Mouse (Mus musculus): ENCODE results near the gene Prc1.

Prc1 gene

DNA sequence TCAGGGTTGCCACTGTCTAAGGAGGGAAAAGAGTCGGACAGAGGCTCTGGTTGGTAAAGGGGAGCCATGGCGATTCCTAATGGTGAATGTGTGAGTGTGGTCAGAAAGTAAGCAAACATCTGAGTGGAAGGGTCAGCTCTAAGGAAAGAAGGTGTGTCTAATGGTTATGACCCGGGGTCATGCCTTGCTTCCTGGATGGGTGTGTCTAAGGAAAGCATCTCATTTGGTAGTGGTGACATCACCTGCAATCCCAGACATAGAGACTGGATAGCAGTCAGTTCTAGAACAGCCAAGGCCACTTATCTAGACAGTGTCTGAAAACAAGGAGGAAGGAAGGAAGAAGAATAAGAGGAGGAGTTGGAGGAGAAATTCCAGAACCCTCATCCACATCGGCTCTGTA, 40.6 kb downstream of the Prc1 start:
- DNase-seq (ENCODE audit: low spot score in 2 of 2), result no peak

DNA sequence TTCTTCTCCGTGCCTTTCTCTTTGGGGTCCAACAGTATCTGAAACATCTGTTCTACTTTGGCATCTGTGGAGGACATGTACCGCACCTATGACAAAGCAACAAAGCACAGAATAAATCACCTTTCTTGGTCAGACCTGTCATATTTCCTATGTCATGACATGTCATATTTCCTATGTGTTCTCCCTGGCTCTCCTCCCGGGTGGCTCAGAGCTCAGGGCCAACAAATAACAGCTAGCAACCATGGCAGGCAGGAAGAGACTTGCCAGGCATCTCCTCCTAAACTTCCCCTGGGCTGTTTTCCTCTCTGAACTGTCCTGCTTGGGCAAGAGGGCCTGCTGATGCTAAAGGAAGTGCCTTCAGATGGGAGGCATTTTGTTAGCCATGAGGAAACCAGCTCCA, 42.7 kb downstream of the Prc1 start:
- DNase-seq (ENCODE audit: low spot score in 2 of 2), result no peak

DNA sequence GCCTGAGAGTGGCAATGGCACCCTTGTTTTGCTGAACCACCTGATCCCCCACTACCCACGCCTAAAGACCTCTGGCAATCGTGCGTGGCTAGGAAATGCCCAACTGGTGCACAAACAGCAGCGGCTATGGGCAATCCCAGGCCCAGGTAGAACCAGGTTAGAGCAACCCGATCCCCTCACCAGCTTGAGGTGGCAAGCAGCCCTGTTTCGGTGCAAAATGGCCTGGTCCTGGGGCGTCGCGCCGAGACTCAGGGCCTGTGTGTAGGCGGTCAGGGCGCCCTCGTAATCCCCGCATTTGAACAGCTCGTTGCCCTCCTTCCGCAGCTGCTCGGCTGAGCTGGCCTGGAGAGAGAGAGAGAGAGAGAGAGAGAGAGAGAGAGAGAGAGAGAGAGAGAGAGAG, 45.1 kb downstream of the Prc1 start:
- peak; percentile 37 to 55 for DNase-seq (ENCODE audit: low spot score in 2 of 2)

DNA sequence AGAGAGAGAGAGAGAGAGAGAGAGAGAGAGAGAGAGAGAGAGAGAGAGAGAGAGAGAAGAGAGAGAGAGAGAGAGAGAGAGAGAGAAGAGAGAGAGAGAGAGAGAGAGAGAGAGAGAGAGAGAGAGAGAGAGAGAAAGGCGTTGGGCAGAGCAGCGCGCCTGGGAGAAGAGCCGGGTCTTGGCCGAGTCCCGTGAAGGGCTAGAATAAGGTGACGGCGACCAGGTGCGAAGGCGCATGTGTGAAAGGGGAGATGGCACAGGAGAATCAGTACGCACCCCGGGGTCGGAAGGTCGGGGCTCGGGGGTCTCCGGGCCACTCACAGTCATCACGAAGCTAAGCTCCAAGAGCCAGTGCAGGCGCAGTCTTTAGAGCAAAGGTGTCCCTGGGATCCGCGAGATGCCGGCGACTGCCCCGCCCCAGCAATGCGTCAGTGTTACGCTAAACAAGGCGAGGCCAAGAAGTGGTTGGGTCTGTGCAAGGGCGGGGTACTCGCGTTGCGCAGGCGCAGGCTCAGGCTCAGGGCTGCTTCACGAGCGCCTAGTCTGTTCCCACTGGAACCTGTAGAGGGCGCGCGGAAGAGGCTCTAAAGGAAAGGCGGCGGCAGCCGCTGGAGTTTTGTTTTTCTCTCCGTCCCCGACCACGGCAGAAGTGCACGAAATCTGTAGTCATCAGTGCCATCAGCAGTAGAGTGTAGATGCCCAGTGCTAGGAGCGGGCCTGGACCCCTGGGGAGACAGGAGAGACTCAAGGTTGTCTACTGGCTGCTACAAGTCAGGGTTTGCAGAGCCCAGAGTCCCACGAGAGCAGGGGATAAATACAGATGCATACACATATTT, 45.8 kb downstream of the Prc1 start:
- peak; percentile 97 to 99 for DNase-seq (ENCODE audit: low spot score in 2 of 2)

DNA sequence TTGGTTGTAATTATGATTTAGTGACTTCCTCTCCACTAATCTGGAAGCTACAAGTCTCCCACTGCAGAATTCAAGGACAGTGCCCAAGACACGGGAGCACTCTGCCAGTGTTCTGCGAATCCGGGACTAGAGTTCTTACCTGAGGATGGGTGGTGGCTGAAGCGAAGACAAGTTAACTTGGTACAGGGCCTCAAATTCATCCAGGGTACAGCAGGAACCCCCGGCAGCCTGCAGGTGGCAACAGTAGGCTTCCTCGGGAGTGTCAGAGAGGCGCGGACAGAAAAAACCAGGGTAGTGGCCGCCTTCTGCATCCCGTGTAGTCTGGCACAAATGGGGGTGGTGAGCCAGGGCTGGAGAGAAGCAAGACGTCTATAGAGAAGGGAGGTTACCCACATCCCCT, 46.5 kb downstream of the Prc1 start, which contains the start of gene Unc45a:
Gene Unc45a (minus strand): TSS at position 213 of the 400 bp plus-strand sequence.
- peak; percentile 57 to 82 for DNase-seq (ENCODE audit: low spot score in 2 of 2)

DNA sequence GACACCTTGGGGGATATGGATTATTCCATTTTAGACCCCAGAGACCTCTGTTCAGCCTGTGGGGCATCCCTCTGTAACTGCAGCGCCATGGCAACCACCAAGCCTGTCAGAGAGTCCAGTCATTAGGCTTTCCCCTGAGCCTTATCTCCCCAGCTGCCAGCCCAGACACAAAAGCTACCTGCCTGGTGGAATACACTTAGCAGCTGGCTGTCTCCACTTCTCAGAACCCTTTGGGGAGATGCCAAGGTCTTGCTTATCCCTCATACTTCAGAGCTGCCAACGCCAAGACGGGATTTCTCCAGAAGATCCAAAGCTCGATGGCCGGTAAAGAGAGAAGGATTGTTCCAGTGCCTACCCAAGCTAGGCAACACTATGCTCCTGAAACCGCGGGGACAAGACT, 47.5 kb downstream of the Prc1 start:
- DNase-seq (ENCODE audit: low spot score in 2 of 2), result no peak

DNA sequence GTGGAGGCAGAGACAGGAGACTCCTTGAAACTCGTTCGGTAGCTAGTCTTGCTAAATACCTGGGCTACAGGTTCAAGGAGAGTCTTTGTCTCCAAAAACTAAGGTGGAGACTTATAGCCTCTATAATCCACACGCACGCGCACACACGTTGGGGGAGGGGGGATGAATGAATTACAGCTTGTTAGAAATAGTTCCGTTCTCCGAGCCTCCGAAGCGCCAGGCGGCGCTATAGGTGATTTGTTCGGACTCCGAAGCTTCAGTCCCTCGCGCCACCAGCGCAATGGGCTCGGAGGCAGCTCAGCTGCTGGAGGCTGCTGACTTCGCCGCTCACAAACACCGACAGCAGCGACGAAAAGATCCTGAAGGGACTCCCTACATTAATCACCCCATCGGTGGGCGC, 48.6 kb downstream of the Prc1 start, which contains the start of gene Hddc3:
Gene Hddc3 (plus strand): TSS at position 247 of the 400 bp plus-strand sequence.
- DNase-seq (ENCODE audit: low spot score in 2 of 2), result peak; percentile 90 to 98

DNA sequence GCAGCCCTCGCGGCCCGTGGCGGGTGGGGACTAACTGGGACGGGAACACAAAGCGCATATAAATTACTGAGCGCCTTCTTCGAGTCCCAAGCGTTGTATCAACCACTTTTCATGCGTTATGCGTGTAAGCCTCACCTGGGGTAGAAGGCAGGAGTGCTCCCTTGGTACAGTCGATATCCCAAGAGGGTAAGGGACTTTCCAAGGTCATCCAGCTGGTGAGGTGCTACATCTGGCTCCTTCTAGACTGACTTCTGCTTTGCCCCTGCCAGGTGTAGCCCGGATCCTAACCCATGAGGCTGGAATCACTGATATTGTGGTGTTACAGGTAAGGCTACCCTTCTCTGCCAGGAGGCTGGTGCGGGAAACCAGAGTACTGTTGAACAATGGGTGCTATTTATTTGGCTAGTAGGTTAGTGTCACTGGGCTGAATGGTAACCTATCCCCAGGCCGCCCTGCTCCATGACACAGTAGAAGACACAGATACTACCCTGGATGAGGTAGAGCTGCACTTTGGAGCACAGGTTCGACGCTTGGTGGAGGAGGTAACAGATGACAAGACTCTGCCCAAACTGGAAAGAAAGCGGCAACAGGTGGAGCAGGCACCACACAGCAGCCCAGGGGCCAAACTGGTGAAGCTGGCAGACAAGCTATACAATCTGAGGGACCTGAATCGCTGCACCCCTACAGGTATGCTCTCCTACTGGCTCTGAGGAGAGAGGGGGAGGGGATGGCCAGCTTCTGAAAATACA, 49.2 kb downstream of the Prc1 start:
- DNase-seq (ENCODE audit: low spot score in 2 of 2), result no peak

DNA sequence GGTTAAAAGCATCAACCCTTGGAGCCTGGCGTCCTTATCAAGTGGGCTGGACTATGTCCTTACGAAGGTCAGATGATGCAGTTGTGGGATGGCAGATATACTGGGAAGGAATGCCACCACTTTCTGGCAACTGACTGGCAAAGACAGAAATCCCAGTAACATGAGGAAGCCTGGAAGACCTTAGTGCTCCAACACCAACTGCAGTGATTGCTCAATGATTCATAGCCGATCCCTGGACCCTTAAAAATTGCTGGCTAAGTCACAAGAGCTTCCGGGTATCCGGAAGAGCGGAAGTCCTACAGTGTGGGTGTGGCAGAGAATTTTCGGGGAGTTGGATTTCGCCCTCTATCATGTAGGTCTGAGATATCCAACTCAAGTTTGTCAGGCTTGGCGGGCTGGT, 51.9 kb downstream of the Prc1 start:
- no peak for DNase-seq (ENCODE audit: low spot score in 2 of 2)

DNA sequence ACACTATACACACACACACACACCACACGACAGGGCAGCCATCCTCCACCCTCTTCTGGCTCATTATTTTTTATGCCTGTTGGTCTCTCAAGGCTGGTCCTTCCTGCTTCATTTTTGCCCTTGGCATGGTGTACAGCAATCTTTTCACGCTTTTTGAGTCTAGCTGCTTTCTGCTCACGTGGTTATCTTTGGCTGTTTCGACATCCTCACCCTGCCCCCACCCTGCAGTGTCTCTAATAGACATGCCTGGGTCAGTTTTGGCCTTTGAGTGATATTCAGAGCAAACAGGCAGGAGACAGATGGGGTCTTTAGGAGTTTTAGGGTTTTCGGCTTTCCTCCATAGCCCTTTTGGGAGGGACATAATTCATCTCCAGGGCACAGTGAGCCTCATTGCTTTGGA, 52.6 kb downstream of the Prc1 start:
- DNase-seq (ENCODE audit: low spot score in 2 of 2), result no peak

DNA sequence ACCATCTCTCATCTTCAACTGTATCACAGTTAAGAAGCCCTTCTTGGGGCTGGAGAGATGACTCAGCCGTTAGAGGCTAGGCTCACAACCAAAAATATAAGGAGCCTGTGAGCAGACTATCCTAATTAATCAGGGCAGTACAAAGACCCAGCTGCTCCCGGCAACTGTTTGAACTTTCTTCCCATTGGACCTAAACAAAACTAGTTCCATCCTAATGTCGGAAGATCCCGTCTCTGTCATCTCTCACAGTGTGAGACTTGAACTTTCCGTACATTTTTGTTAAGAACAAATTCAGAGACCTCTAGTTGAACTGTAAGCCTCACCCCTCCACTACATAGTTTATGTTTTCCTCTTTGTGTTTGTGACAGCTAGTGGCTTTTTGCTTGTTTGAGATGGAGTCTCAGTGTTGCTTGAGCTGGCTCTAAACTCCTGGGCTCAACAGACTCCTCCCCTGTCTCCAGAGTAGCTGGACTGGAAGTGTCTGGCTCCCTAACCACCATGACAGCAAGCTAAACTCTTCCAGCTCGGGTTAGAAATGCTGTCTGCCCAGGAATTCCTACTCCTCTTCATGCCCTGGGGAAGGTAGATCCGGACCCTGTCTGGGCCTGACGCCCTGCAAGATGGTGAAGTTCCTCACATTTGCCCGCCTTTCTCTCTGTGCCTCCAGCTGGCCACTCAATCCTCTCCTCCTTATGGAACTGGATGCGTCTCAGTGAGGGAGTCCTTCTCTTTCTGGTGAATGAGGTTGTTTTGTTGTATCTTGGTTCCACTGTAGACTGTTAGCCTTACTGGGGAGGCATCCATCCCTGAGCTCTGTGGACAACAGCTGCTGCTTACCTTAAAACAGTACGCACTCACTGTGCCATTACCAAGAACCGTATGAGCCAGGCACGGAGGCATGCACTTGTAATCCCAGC, 53.7 kb downstream of the Prc1 start:
- no peak for DNase-seq (ENCODE audit: low spot score in 2 of 2)

DNA sequence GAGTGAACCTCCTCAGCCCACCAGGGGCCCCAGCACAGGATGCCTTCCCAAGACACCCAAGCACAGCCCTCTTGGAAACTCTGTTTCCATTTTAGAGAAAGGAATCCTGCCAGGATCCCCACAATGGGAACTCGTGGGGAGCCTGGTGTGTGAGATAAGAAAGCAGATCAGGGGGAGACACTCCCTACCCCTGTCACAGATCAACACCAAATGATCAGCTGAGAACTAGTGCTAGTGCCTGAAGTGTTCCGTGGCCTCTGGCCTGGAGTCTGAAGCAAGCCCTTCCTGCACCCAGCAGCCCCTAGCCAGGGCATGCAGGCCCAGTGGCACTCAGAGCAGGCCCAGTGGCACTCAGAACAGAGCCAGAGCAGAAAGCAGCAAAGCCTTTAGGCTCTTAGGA, 56.6 kb downstream of the Prc1 start:
- no peak for DNase-seq (ENCODE audit: low spot score in 2 of 2)

DNA sequence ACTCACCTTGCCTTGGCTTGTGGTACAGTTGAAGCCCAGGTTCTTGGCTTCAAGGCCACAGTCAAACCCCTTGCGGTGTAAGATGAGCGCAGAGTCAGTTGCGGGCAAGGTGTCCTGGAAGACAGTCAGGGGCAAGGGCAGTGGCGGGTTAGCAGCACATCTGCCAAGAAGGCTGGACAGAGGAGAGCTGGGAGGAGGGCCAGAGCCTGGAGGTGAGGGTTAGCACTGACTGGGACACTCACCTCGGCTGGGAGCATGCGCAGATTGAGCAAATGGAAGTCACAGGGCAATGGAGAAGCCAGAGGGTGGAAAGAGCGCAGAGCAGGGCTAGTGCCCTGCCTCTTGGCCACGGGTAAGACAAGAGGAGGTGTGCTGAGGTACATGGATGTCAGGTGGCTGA, 58.7 kb downstream of the Prc1 start:
- DNase-seq (ENCODE audit: low spot score in 2 of 2), result no peak

DNA sequence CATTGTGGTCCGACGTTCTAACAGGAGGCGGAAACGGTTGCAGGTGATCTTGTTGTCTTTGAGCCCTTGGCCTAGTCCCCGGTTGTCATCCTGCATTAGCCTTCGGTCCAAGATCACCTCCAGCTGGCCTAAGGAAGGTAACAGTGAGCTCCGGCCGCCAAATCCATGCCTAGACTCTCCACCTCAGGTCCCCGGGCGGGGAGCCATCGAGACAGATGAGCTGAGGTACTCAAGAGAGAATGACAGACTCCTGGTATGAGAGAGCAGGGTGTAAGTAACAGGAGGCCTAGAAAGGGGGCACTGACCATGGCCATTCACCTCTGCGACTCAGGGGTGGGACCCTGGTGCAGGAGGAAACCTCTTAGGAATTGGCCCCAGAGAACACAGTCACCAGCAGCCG, 62.1 kb downstream of the Prc1 start:
- no peak for DNase-seq (ENCODE audit: low spot score in 2 of 2)

DNA sequence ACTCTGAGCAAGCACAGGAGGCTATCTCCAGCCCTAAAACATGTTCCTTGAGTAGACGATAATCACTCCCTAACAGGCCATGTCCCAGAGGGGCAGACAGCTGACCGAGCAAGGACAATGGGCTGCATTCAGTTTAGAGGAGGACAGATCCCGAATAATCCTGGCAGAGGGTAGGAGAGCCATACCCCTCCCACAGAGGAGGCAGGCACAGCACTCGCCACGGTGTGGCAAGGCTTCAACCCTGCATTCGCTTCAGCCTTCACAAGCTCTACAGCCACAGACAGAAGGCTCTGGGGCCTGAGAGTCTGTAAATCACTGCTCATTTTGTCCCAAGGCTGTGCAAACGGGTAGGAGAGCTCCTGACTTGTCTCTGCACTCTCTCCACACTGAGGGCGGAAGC, 62.9 kb downstream of the Prc1 start:
- DNase-seq (ENCODE audit: low spot score in 2 of 2), result no peak

DNA sequence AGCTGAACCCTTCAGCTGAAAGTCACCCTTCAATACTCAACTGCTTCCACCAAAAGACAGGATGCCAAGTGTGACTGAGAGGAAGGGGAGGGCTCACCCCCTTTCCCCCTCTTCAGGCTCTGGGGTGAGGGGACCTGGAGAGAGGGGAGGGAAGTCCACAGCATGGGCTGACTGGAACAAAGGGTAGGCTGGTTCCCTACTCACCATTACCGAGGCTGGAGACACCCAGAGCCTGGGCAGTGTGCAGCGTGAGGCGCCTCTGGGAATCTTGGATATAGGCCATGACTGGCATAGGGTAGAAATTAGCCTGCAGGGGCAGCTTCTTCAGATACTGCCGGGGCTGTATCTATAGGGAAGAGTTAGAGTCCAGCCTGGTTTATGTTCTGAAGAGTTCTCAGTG, 63.8 kb downstream of the Prc1 start:
- no peak for DNase-seq (ENCODE audit: low spot score in 2 of 2)

DNA sequence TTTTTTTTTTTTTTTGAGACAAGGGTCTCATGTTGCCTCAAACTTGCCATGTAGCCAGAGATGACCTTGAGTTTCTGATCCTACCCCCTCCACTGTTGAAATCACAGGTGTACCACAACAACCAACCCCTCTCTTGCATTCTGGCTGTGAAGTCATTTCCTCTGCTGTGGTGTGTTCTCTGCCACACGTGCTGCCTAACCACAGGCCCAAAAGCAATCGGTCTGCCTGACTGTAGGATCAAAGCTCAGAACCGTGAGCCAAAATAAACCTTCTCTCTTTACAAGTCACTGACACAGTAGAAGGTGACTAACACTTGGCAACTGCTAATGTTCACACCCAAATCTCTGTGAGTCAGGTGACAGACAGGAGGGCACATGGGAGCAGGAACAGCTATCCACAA, 66.2 kb downstream of the Prc1 start:
- DNase-seq (ENCODE audit: low spot score in 2 of 2), result no peak

DNA sequence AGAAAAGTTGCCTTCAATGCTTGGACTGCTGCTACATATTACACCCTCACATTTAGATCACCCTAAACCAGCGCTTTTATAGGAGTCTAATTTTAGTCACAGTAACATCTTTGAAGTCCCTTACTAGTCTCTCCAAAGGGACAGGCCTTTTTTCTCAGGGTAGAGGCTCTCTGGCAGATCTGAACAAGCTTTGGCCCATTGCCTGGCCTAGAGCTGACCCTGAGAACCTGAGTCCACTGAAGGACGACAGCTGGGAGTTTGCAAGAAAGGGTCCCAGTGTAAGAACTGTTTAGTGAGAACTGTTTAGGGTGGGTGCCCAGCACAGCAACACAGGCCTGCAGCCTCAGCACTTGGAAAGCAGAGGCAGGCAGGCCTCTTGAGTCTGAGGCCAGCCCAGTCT, 71.5 kb downstream of the Prc1 start:
- no peak for DNase-seq (ENCODE audit: low spot score in 2 of 2)

All from spleen, postnatal 10 days (tissue).